Mouse (Mus musculus) ES-E14 (cell line): ENCODE data around the gene Slc25a19. TPM values are rescaled to one million over a fixed set of nuclear protein-coding genes. Genes with fewer than 3 reads are reported as not detected.

Experiments used
- DNase-seq: peaks from one replicate; pipeline ENCODE4 v3.0.0-alpha.2; 2013; ENCODE audit warnings: low read depth, low spot score
- H3K27ac ChIP-seq: 2 replicates; pipeline ENCODE4 v1.5.1; 2012; ENCODE audit warnings: low read depth, mild to moderate bottlenecking, low read length, moderate library complexity, mixed read lengths; ENCODE audit not compliant: poor library complexity, insufficient read depth, severe bottlenecking
- H3K36me3 ChIP-seq: 2 replicates; pipeline ENCODE4 v1.6.1; 2012; ENCODE audit warnings: mild to moderate bottlenecking, low read length, moderate library complexity, mixed read lengths; ENCODE audit not compliant: control insufficient read depth, poor library complexity, insufficient read depth, severe bottlenecking
- H3K4me1 ChIP-seq, 2 experiments: fragments of 150-350 bp in 1 of 2; sonication (generic) in 1 of 2; 2 replicates each; pipeline ENCODE4 v1.6.1; 2012; ENCODE audit warnings: low read length in 2 of 2, mild to moderate bottlenecking in 1 of 2, mixed read lengths in 1 of 2; ENCODE audit not compliant: control insufficient read depth in 2 of 2, insufficient read depth in 2 of 2, poor library complexity in 1 of 2
- H3K4me3 ChIP-seq, 2 experiments: fragments of 150-350 bp in 1 of 2; sonication (generic) in 1 of 2; 2 replicates each; pipeline ENCODE4 v1.5.1; 2012; ENCODE audit warnings: low read length in 2 of 2, low read depth in 1 of 2, mild to moderate bottlenecking in 1 of 2, mixed read lengths in 1 of 2; ENCODE audit not compliant: insufficient read depth in 1 of 2, poor library complexity in 1 of 2, severe bottlenecking in 1 of 2
- H3K9ac ChIP-seq: 2 replicates; pipeline ENCODE4 v1.6.1; 2012; ENCODE audit warnings: low read depth, mild to moderate bottlenecking, low read length, mixed read lengths; ENCODE audit not compliant: poor library complexity, insufficient read depth, severe bottlenecking
- H3K9me3 ChIP-seq: fragments of 150-350 bp; sonication (generic); 2 replicates; pipeline ENCODE4 v1.6.1; 2012; ENCODE audit warnings: low read depth, mild to moderate bottlenecking, low read length; ENCODE audit not compliant: control insufficient read depth, insufficient read depth
- CHD2 ChIP-seq: IDR thresholded peaks from 2 replicates; pipeline ENCODE4 v1.6.1; 2014; ENCODE audit warnings: mild to moderate bottlenecking, low read depth, low read length, inconsistent platforms
- HCFC1 ChIP-seq: IDR thresholded peaks from 2 replicates; pipeline ENCODE4 v1.6.1; 2012; ENCODE audit warnings: low read length, inconsistent platforms, borderline replicate concordance; ENCODE audit not compliant: insufficient read depth
- MAFK ChIP-seq: IDR thresholded peaks from 2 replicates; pipeline ENCODE4 v1.6.1; 2014; ENCODE audit warnings: mild to moderate bottlenecking, low read depth, low read length, inconsistent platforms; ENCODE audit not compliant: insufficient read depth
- ZC3H11A ChIP-seq: IDR thresholded peaks from 2 replicates; pipeline ENCODE4 v1.6.1; 2012; ENCODE audit warnings: low read depth, mild to moderate bottlenecking, inconsistent platforms, low read length, borderline replicate concordance
- ZNF384 ChIP-seq: IDR thresholded peaks from 2 replicates; pipeline ENCODE4 v1.6.1; 2012; ENCODE audit warnings: low read depth, low read length, inconsistent platforms
- in situ Hi-C, 2 experiments: fragments of 600-800 bp; cut with MboI; formaldehyde crosslinking; loops; one replicate each; pipeline ENCODE4 v1.15.1; 2025; ENCODE audit warnings: low sequenced_read_pairs in 2 of 2, inconsistent platforms in 1 of 2; ENCODE audit not compliant: unreplicated experiment in 2 of 2
- total RNA-seq: library from RNA; depleted of rRNA; stranded (reverse); fragments of 300-350 nt; gene quantifications from 2 replicates; pipeline ENCODE4 v1.2.3, GENCODE M21; 2012

Slc25a19 gene
- total RNA-seq, 1 experiment: 23.6 TPM

GRCm38 (mm10) chr11:115632247-115632646, 4.2 kb upstream of the Slc25a19 start:
- Histone ChIP-seq H3K36me3 (no peaks in the 10 kb centered on the region), H3K4me3 (no peak overlapping the region), H3K4me1 (peaks cover 7 to 16% of the 10 kb centered on the region in 2 experiments; a peak in 3 of 4 replicates), H3K9me3 (no peaks in the 10 kb centered on the region), H3K27ac (no peak overlapping the region; the same call in 1 of the 2 replicates), H3K9ac (no peak overlapping the region)
- in situ Hi-C loops: loop anchor here in 1 of 2 experiments (5.0 kb wide), 1 partner anchor 85 kb away; no protein-coding TSS in a partner anchor
- no peak for DNase-seq
- TF ChIP-seq ZNF384 (no peak), ZC3H11A (no peak), HCFC1 (no peak), CHD2 (no peak), MAFK (no peak)

- peak overlapping the region; percentile 19 to 50; a peak in 3 of 4 replicates for H3K4me3 ChIP-seq
- peak overlapping the region; percentile 50; the same call in 1 of the 2 replicates for H3K27ac ChIP-seq
- DNase-seq: no peak
- H3K4me1 ChIP-seq: peaks cover 8 to 16% of the 10 kb centered on the region in 2 experiments; a peak in 3 of 4 replicates
- in situ Hi-C loops: loop anchor here in 1 of 2 experiments (5.0 kb wide), 1 partner anchor 86 kb away; no protein-coding TSS in a partner anchor
- H3K9ac ChIP-seq: peak overlapping the region; percentile 4; the same call in 1 of the 2 replicates
- H3K9me3 ChIP-seq: no peaks in the 10 kb centered on the region
- H3K36me3 ChIP-seq: no peaks in the 10 kb centered on the region
- TF ChIP-seq CHD2 (no peak), HCFC1 (no peak), MAFK (no peak), ZNF384 (no peak), ZC3H11A (peak; percentile 46; the same call in 1 of the 2 replicates)
Observed at GRCm38 (mm10) chr11:115631505-115631890, 3.4 kb upstream of the Slc25a19 start.

- Histone ChIP-seq H3K27ac (peak overlapping the region; percentile 50; the same call in 1 of the 2 replicates), H3K36me3 (no peaks in the 10 kb centered on the region), H3K4me1 (peaks cover 8 to 21% of the 10 kb centered on the region in 2 experiments; a peak in 3 of 4 replicates), H3K9ac (peak overlapping the region; percentile 4; the same call in 1 of the 2 replicates), H3K9me3 (no peaks in the 10 kb centered on the region), H3K4me3 (peak overlapping the region; percentile 19 to 50; a peak in 3 of 4 replicates)
- in situ Hi-C loops: loop anchor here in 1 of 2 experiments (5.0 kb wide), 1 partner anchor 86 kb away; no protein-coding TSS in a partner anchor
- DNase-seq: no peak
- TF ChIP-seq ZNF384 (peak; percentile 13; the same call in 1 of the 2 replicates), ZC3H11A (no peak), HCFC1 (no peak), CHD2 (no peak), MAFK (no peak)
Observed at GRCm38 (mm10) chr11:115630532-115631504, 2.7 kb upstream of the Slc25a19 start.

DNA sequence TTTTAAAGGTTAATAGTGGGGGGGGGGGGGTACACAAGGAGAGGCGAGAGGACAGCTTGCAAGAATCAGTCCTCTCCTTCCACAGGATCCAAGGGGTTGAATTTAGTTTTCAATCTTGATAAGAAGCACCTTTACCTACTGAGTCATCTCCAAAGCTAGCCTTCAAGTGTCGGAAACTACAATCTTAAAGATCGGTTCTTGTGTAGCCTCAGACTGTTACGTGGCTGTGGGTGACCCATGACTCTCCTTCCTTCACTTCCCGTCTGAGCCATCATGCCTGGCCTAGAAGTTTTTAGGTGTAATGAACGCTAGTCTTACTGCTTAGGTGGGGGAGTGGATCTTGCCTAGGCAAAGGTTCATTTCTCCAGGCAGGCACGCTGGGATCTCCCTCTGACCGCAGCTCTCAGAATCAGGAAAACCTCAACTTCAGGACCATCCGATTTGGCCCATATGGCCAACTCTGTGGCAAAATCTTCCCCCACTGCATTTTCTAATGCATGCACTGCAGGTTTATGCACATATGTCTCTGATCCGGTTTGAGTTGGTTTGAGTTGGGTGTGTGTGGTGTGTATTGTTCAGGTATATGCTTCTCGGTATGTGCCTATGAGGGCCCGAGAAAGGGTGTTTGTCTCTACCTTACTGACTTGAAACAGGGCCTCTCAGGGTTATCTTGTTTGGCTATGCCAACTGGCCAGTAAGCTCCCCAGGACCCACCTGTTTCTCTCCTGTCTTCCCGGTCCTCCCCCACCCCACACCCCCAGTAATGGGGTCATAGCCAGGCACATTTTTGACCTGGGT, 1.8 kb upstream of the Slc25a19 start:
- H3K9ac ChIP-seq: peak overlapping the region; percentile 21; the same call in 1 of the 2 replicates
- H3K36me3 ChIP-seq: no peaks in the 10 kb centered on the region
- in situ Hi-C loops: loop anchor here in 1 of 2 experiments (5.0 kb wide), 1 partner anchor 87 kb away; no protein-coding TSS in a partner anchor
- no peak for DNase-seq
- H3K4me1 ChIP-seq: peaks cover 8 to 17% of the 10 kb centered on the region in 2 experiments; a peak in 3 of 4 replicates
- H3K9me3 ChIP-seq: no peaks in the 10 kb centered on the region
- H3K4me3 ChIP-seq: no peak overlapping the region
- no peak for TF ChIP-seq MAFK
- no peak for TF ChIP-seq ZNF384
- no peak for TF ChIP-seq HCFC1
- TF ChIP-seq CHD2: no peak
- TF ChIP-seq ZC3H11A: no peak
- H3K27ac ChIP-seq: peak overlapping the region; percentile 56; the same call in 1 of the 2 replicates
